Mouse (Mus musculus) brown adipose tissue, adult 24 weeks (tissue): Measurements from ENCODE around the gene Ccdc57. TPM values are rescaled to one million over a fixed set of nuclear protein-coding genes. Genes with fewer than 3 reads are reported as not detected.

Experiments used
- H3K27ac ChIP-seq: fragments of 200-500 bp; replicated peaks from 2 replicates; pipeline ENCODE4 v1.5.1; 2012; ENCODE audit warnings: low read depth, mild to moderate bottlenecking, low read length
- H3K4me1 ChIP-seq: fragments of 200-500 bp; 2 replicates; pipeline ENCODE4 v1.6.1; 2012; ENCODE audit warnings: low read length, mixed read lengths; ENCODE audit not compliant: control insufficient read depth, insufficient read depth, insufficient read length
- H3K4me3 ChIP-seq: fragments of 200-500 bp; 2 replicates; pipeline ENCODE4 v1.5.1; 2012; ENCODE audit warnings: low read depth, mild to moderate bottlenecking, low read length, moderate library complexity; ENCODE audit not compliant: insufficient read depth
- polyA plus RNA-seq: library from polyadenylated mRNA; stranded (reverse); fragments of >200 nt; gene quantifications from 2 replicates; pipeline ENCODE4 v1.2.4, GENCODE M21; 2012; ENCODE audit not compliant: missing spikeins, insufficient read depth, insufficient read length

Ccdc57 gene
- polyA plus RNA-seq, 1 experiment: 7.1 TPM

GRCm38 (mm10) chr11:120826016-120826953 lies 106.4 kb downstream of the Ccdc57 start:
- Histone ChIP-seq H3K27ac (no peak overlapping the region), H3K4me1 (peaks cover 5% of the 10 kb centered on the region)

DNA sequence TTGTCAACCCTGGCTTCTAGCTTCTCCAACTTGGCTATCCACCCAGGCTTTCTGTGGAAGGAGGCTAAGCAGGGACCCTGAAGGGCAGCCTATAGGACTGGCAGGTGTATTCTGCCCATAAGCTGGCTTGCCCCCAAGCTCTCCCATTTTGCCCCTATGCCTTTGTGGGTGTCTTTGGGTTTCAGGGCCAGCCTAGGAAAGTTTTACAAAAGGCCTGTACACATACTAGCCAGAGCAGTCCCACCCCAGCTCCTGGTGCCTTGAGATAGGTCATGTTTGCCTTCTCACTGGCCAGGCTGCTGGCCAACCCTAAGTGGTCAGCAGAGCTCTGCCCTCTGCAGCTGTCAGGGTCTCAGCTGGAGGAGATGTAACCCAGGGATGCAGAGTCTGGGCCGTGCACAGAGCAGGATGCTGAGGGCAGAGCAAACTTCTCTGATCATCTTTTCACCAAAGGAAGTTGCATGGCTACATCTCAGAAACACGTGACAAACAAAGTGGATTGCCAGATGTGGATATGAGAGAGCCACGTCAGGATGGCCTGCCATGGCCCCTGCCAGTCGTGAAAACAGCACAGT lies 107.3 kb downstream of the Ccdc57 start:
- Histone ChIP-seq H3K4me1 (peaks cover 5% of the 10 kb centered on the region), H3K27ac (no peak overlapping the region), H3K4me3 (no peak overlapping the region)

More at GRCm38 (mm10) chr11:120826016-120826953, 106.4 kb downstream of the Ccdc57 start:
- no peak overlapping the region for H3K4me3 ChIP-seq

- H3K4me3 ChIP-seq: peak overlapping the region; percentile 78
- peaks cover 5% of the 10 kb centered on the region for H3K4me1 ChIP-seq
- H3K27ac ChIP-seq: peak overlapping the region; percentile 28; the same call in 1 of the 2 replicates
Observed at GRCm38 (mm10) chr11:120824787-120825288, 107.8 kb downstream of the Ccdc57 start.

DNA sequence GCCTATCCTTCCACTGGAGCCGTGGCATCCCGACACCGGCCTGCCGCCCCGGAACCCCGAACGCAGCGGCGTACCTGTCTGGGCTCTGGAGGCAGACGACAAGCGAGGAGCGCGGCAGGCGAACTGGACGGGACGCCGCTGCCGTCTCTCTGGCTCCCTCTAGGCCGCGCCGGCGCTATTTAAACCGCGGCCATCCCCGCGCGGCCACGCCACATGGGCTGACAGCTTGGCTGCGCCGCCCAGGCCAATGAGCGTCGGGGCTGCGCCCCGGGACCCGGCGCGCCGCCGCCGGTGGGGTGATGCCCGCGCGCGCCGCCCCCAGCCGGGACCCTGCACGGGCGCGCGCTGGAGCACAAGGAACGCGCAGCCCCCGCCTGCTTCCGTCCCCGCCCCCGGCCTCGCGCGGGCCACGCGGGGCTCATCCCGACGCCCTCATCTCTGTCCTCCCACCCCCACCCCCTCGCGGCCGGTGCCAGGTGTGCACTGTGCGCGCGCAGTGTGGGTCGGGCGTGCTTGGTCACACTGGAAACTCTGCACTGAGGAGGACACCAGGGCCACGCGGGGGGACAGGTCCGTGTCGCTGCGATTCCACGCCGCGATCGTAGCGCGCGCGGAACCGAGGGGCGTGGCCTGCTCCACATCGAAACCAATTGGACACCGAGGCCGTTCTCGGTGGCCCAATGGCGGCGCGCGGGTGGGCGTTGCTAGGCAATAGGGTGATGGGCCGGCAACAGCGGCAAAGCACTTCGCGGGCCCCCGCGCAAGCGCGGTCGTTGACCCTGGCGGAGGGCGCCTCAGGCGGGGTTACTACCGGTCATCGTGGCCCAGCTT lies 108.5 kb downstream of the Ccdc57 start, which contains the start of gene Fasn:
Gene Fasn, minus strand, starts transcription at position 592 of the 831 bp plus-strand sequence.
- Histone ChIP-seq H3K4me1 (peaks cover 5% of the 10 kb centered on the region), H3K27ac (peak within 1 kb of the TSS; percentile 28), H3K4me3 (peak within 1 kb of the TSS; percentile 78)

DNA sequence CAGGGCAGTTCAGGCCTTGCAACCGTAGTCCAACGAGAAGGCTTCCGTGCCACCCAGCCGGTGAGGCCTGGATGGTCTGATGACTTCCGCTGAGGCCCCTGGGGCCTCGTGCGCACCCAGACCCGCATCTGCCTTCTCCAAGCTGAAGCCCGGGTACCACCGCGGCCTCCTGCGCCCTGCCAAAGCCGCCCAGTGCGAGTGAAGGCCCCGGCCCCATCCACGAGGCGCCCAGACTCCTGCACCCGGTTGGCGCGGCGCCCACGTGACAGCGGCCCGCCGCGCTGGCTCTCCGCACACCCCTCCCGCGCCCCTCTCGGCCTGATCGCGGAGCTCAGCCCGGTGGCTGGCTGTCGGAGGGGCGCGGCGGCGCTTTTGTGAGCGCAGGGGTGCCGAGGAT lies 109.1 kb downstream of the Ccdc57 start:
- H3K27ac ChIP-seq: peak overlapping the region; percentile 11
- H3K4me3 ChIP-seq: peak overlapping the region; percentile 78
- peaks cover 5% of the 10 kb centered on the region for H3K4me1 ChIP-seq

DNA sequence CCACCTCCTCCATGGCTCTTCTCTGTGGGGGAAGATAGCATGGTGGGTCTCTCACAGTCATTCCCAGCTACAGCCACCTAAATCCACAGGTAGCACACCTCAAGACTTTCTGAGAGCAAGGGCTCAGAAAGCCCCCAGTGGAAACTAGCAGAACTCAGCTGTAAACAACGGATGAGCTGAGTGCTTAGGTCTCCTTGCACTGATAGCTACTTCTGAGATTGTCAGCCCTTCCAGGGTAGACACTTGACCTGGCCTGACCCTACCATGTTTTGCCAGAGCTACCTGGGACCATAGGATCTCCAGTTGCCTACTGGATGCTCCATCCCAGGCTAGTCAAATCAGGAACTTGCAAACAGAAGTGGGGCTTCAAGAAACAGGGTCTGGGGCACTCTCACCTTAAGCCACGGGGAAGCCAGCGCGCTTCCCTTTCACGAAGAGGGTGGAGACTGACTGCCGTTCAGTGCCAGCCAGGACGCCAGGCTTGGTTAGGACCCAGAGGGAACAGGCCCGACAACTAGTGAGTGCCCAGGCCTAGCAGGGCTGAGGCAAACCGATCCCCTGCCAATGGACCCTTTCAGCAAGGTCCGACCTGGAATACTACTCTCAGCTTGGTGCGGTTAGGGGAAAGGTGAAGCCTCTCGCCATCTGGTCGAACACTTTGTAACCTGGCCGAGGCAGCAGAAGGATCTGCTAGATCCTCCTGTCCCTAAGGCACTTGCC lies 109.7 kb downstream of the Ccdc57 start:
- H3K27ac ChIP-seq: peak overlapping the region; percentile 11
- peaks cover 5% of the 10 kb centered on the region for H3K4me1 ChIP-seq
- H3K4me3 ChIP-seq: peak overlapping the region; percentile 78

- Histone ChIP-seq H3K4me1 (peaks cover 5% of the 10 kb centered on the region), H3K4me3 (peak overlapping the region; percentile 78), H3K27ac (no peak overlapping the region)
Observed at GRCm38 (mm10) chr11:120822321-120822720, 110.4 kb downstream of the Ccdc57 start.

GRCm38 (mm10) chr11:120821076-120821922 lies 111.4 kb downstream of the Ccdc57 start:
- Histone ChIP-seq H3K4me1 (peaks cover 5% of the 10 kb centered on the region), H3K4me3 (peak overlapping the region; percentile 78), H3K27ac (no peak overlapping the region)

GRCm38 (mm10) chr11:120820546-120820945 lies 112.1 kb downstream of the Ccdc57 start:
- Histone ChIP-seq H3K27ac (no peak overlapping the region), H3K4me1 (peaks cover 5% of the 10 kb centered on the region), H3K4me3 (peak overlapping the region; percentile 12; the same call in 1 of the 2 replicates)

DNA sequence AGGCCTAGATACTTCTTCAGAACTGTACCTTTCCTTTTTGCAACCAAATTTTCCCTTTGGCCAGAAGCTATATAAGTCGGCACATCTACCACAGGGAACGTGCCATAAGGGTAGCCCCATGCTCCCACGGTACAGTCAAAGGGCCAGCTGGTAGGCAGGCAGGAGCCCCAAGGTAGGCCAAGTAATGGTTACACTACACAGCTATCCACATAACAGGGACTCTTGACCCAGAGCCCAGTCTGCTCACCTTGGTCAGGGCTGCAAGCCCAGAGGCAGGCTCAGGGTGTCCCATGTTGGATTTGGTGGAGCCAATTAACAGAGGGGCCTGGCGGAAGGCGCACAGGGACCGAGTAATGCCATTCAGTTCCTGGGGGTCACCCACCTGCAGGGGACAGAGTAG lies 113.1 kb downstream of the Ccdc57 start:
- Histone ChIP-seq H3K4me1 (peaks cover 3% of the 10 kb centered on the region), H3K27ac (no peak overlapping the region), H3K4me3 (no peak overlapping the region)

GRCm38 (mm10) chr11:120818251-120818650 lies 114.4 kb downstream of the Ccdc57 start:
- Histone ChIP-seq H3K27ac (no peak overlapping the region), H3K4me1 (peaks cover 3% of the 10 kb centered on the region), H3K4me3 (no peak overlapping the region)

DNA sequence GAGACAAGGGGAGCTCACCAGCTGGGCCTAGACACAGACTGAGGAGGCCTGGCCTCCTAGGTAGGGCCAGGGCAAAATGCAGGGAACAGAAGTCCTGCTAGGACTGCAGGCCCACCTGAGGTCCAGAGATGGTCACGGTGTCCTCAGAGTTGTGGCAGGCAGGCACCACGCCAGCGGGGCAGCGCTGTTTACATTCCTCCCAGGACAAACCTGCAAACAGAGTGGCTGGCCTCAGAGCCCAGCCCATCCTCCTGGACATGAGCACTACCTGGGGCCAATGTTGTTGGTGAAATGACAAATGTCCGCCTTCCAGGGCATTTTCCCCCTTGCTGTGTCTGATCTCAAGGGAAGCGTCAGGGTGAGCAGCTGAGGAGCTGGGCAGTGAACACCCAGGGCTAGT lies 115.3 kb downstream of the Ccdc57 start:
- Histone ChIP-seq H3K27ac (no peak overlapping the region), H3K4me3 (no peak overlapping the region), H3K4me1 (peaks cover 3% of the 10 kb centered on the region; the same call in 1 of the 2 replicates)

GRCm38 (mm10) chr11:120812068-120812467 lies 120.6 kb downstream of the Ccdc57 start:
- no peak overlapping the region for H3K27ac ChIP-seq
- no peak overlapping the region for H3K4me3 ChIP-seq
- H3K4me1 ChIP-seq: no peaks in the 10 kb centered on the region
